Mouse (Mus musculus) liver, adult 2 months (tissue): ENCODE data around the gene Fank1. TPM values are rescaled to one million over a fixed set of nuclear protein-coding genes. Genes with fewer than 3 reads are reported as not detected.
A peak's percentile ranks its signal among the peaks of the same experiment; 100 is the strongest.

ENCODE experiments used
- DNase-seq: peaks from one replicate; pipeline ENCODE4 v3.0.0-alpha.2; 2011; ENCODE audit warnings: low read depth, low spot score; ENCODE audit errors: extremely low read depth
- H3K27ac ChIP-seq: fragments of 200-500 bp; replicated peaks from 2 replicates; pipeline ENCODE4 v1.5.1; 2012; ENCODE audit warnings: low read depth, mild to moderate bottlenecking, control low read depth, inconsistent platforms, low read length; ENCODE audit not compliant: insufficient read depth
- H3K27me3 ChIP-seq: fragments of 200-500 bp; 2 replicates; pipeline ENCODE4 v1.6.1; 2012; ENCODE audit warnings: mild to moderate bottlenecking, moderate library complexity, low read length, inconsistent platforms; ENCODE audit not compliant: control insufficient read depth, insufficient read depth
- H3K36me3 ChIP-seq: fragments of 200-500 bp; 2 replicates; pipeline ENCODE4 v1.6.1; 2012; ENCODE audit warnings: low read length, inconsistent platforms; ENCODE audit not compliant: control insufficient read depth, insufficient read depth
- H3K4me1 ChIP-seq: fragments of 200-500 bp; 2 replicates; pipeline ENCODE4 v1.6.1; 2011; ENCODE audit warnings: low read length; ENCODE audit not compliant: control insufficient read depth, insufficient read depth
- H3K4me3 ChIP-seq: fragments of 200-500 bp; 2 replicates; pipeline ENCODE4 v1.5.1; 2011; ENCODE audit warnings: low read depth, mild to moderate bottlenecking, control low read depth, low read length, moderate library complexity; ENCODE audit not compliant: insufficient read depth
- H3K79me2 ChIP-seq: fragments of 200-500 bp; 2 replicates; pipeline ENCODE4 v1.6.1; 2012; ENCODE audit warnings: inconsistent platforms, mild to moderate bottlenecking, low read length, moderate library complexity; ENCODE audit not compliant: control insufficient read depth, insufficient read depth
- H3K9ac ChIP-seq: fragments of 200-500 bp; 2 replicates; pipeline ENCODE4 v1.6.1; 2012; ENCODE audit warnings: low read depth, mild to moderate bottlenecking, control low read depth, inconsistent platforms, low read length
- CTCF ChIP-seq: fragments of 200-500 bp; IDR thresholded peaks from 2 replicates; pipeline ENCODE4 v1.5.1; 2011; ENCODE audit warnings: low read depth, low read length, control low read depth
- POLR2A ChIP-seq: fragments of 200-500 bp; IDR thresholded peaks from 2 replicates; pipeline ENCODE4 v1.6.1; 2011; ENCODE audit warnings: low read length, control low read depth; ENCODE audit not compliant: insufficient read depth; ENCODE audit errors: extremely low read depth
- WGBS: fragments of 180-500 bp; shearing (Covaris S2); methylation state at CpG from one replicate; pipeline ENCODE4 v1.1.7; 2018; 5-methylcytosine and 5-hydroxymethylcytosine counted together
- polyA plus RNA-seq: library from polyadenylated mRNA; depleted of rRNA; stranded (reverse); fragments of >200 nt; gene quantifications from 2 replicates; pipeline ENCODE4 v1.2.3, GENCODE M21; 2012
- total RNA-seq: library from RNA; depleted of rRNA; stranded (reverse); fragments of >200 nt; gene quantifications from 2 replicates; pipeline ENCODE4 v1.2.3, GENCODE M21; 2014

Fank1 gene
- total and polyA plus RNA-seq, 2 experiments, result not detected

DNA sequence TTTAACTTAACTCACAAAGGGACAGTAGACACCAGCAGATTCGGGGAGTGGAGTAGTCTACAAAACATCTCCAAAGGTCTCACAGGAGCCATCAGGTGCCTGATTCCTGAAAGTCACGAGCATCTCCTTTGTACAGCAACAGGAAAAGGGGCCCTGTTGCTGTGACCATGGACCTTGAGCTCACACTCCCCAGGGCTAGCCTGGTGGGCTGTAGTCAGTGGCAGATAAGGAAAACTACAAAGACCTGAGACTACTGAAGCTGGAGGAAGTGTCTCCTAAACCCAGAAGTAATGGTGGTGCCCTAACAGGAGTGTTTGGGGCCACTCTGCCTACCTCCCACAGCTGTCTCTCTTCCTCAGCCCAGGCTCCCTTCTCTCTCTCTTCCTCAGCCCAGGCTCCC, 12.2 kb upstream of the Fank1 start:
- 87% methylated on average over 2 of the region's 2 CpGs for WGBS
- Histone ChIP-seq H3K9ac (no peak overlapping the region), H3K4me1 (peaks cover 4% of the 10 kb centered on the region; the same call in 1 of the 2 replicates), H3K4me3 (no peak overlapping the region), H3K79me2 (peaks cover 25% of the 10 kb centered on the region), H3K36me3 (no peaks in the 10 kb centered on the region), H3K27me3 (no peaks in the 10 kb centered on the region), H3K27ac (no peak overlapping the region)
- no peak for DNase-seq
- no peak for TF ChIP-seq CTCF
- TF ChIP-seq POLR2A, result no peak

DNA sequence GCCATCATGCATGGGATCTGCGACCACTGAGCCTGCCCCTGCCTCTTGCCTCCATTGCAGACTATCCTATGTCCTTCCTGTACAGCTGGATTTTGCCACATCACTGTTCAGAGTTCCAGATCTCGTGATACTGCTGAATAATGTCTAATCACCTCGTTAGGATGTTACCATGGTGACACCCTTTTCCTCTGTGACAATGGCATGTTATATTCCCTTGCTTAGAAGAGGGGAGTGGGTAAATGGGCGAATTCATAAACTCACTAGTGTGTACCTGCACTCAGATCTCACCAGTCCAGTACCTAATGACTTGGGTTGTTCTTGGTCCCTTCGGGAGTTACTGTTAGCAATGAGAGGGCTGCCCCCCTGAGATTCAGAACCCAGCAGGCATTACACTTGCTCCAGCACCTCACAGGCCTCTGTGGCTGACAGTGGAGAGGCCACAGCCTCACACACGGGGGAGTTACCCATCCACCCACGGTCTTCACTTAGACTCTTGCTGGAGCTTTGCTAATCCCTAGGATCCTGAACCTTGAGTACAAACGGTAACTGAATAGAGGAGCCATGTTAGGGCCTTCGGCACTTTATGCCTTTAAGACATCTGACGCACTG, 11.3 kb upstream of the Fank1 start:
- TF ChIP-seq POLR2A (no peak), CTCF (no peak)
- 91% methylated on average over 10 of the region's 10 CpGs for WGBS
- no peak overlapping the region for H3K9ac ChIP-seq
- peaks cover 25% of the 10 kb centered on the region for H3K79me2 ChIP-seq
- no peak for DNase-seq
- no peak overlapping the region for H3K27ac ChIP-seq
- no peaks in the 10 kb centered on the region for H3K27me3 ChIP-seq
- H3K4me3 ChIP-seq, result no peak overlapping the region
- peaks cover 4% of the 10 kb centered on the region; the same call in 1 of the 2 replicates for H3K4me1 ChIP-seq
- no peaks in the 10 kb centered on the region for H3K36me3 ChIP-seq

DNA sequence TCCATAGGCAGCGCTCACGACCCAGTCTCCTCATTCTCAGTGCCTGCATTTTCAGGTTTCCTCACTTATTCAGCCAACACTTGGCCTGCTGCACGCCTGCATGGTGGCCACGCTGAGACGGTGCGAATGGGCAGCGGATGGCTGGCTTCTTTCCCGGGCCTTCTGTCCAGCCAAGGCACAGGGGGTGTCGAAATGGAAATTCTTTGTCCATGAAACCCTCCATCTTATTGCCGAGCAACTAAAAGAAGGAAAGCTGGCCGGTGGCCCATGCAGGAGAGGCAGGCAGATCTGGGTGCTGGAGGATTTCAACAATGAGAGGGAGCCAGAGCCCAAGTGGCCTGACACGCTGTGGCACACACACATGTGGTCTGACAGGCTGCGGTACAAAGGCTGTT, 10.8 kb upstream of the Fank1 start:
- TF ChIP-seq CTCF, result no peak
- TF ChIP-seq POLR2A, result no peak
- Histone ChIP-seq H3K27ac (no peak overlapping the region), H3K79me2 (peaks cover 25% of the 10 kb centered on the region), H3K27me3 (no peaks in the 10 kb centered on the region), H3K4me3 (no peak overlapping the region), H3K36me3 (no peaks in the 10 kb centered on the region), H3K4me1 (peaks cover 4% of the 10 kb centered on the region; the same call in 1 of the 2 replicates), H3K9ac (no peak overlapping the region)
- WGBS, result 75% methylated on average over 13 of the region's 13 CpGs
- DNase-seq, result no peak

DNA sequence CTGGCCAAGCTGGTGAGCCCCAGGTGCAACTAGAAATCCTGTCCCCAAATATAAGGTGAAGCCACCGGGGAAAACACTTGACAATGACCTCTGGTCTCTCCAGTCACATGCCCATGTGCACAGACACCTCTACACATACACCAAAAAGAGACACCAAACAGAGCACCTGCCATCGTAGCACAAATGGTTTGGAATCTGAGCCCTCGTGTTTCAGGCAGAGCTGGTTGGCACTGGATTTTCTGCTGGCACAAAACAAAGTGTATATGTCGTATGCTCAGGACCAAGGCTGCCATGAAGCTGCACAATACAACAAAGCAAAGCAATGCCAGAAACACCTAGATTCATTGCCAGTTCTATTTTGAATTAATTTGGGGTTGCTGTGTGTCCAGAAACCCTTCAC, 8.6 kb upstream of the Fank1 start:
- H3K79me2 ChIP-seq, result peaks cover 18% of the 10 kb centered on the region
- no peak for TF ChIP-seq POLR2A
- no peak for TF ChIP-seq CTCF
- 34% methylated on average over 4 of the region's 4 CpGs for WGBS
- no peak overlapping the region for H3K27ac ChIP-seq
- DNase-seq, result no peak
- peaks cover 3% of the 10 kb centered on the region; the same call in 1 of the 2 replicates for H3K4me1 ChIP-seq
- H3K27me3 ChIP-seq, result no peaks in the 10 kb centered on the region
- no peaks in the 10 kb centered on the region for H3K36me3 ChIP-seq
- no peak overlapping the region for H3K9ac ChIP-seq
- H3K4me3 ChIP-seq, result no peak overlapping the region

DNA sequence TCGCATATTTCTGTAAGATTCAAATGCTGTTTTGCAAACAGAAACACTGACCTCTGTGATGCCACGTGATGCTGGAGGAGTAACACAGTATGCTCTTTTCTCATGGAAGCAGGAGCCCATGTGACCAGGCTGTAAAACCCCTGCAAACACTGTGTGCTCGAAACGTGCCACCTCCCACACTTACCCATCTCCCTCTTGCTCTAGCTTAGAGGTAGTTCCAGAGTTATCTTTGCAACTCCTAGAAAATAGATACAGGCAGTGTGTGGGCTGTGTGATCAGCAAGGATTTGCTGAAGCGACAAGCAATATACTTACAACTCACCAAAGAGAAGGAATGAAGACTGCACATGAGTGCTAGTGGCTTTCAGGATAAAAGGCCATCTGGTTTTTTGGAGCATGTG, 8.1 kb upstream of the Fank1 start:
- H3K4me3 ChIP-seq, result no peak overlapping the region
- H3K27me3 ChIP-seq, result no peaks in the 10 kb centered on the region
- H3K4me1 ChIP-seq, result no peaks in the 10 kb centered on the region
- TF ChIP-seq POLR2A (no peak), CTCF (no peak)
- DNase-seq, result peak; percentile 46
- H3K79me2 ChIP-seq, result peaks cover 18% of the 10 kb centered on the region
- no peaks in the 10 kb centered on the region for H3K36me3 ChIP-seq
- WGBS, result 64% methylated on average over 5 of the region's 5 CpGs
- H3K27ac ChIP-seq, result no peak overlapping the region
- H3K9ac ChIP-seq, result no peak overlapping the region

DNA sequence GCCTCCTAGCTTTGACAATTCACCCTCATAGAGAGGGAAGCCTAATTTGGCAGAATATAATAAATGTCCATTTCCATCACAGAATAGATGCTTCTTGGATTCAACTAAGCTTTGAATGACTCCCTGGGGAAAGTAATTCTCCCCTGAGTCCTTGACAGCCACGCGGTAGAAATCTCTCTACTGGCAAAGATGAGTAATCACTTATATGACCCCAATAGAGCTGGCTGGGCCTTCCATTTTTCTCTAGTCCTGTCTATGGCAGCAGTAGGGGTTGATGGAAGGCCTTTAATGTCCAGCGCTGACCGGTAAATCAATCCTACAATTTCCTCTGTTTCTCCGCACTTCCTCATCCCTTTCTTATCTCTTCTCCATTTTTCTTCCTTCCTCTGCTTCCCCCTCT, 1.5 kb upstream of the Fank1 start:
- peaks cover 14% of the 10 kb centered on the region; the same call in 1 of the 2 replicates for H3K79me2 ChIP-seq
- DNase-seq, result no peak
- H3K27me3 ChIP-seq, result no peaks in the 10 kb centered on the region
- TF ChIP-seq POLR2A (no peak), CTCF (no peak)
- peaks cover 5% of the 10 kb centered on the region; the same call in 1 of the 2 replicates for H3K4me1 ChIP-seq
- H3K9ac ChIP-seq, result no peak overlapping the region
- no peak overlapping the region for H3K27ac ChIP-seq
- no peaks in the 10 kb centered on the region for H3K36me3 ChIP-seq
- 65% methylated on average over 5 of the region's 5 CpGs for WGBS
- H3K4me3 ChIP-seq, result no peak overlapping the region
